Mouse (Mus musculus) forebrain, embryonic 11.5 days (tissue): ENCODE results near the gene Atl3. TPM values are rescaled to one million over a fixed set of nuclear protein-coding genes. Genes with fewer than 3 reads are reported as not detected.

Experiments
- ATAC-seq: fragments of 200-750 bp; cut with Nextera tagmentation; replicated peaks from 2 replicates; pipeline ENCODE4 v1.8.0; 2017; ENCODE audit warnings: moderate TSS enrichment; ENCODE audit not compliant: low FRiP score
- DNase-seq: peaks from one replicate; pipeline ENCODE4 v3.0.0-alpha.2; 2017; ENCODE audit warnings: low spot score
- H3K27ac ChIP-seq: fragments of 300-500 bp; sonication (generic); 2 replicates; pipeline ENCODE4 v1.5.1; 2014; ENCODE audit warnings: low read depth, low read length
- H3K27me3 ChIP-seq: fragments of 300-500 bp; sonication (generic); 2 replicates; pipeline ENCODE4 v1.6.1; 2014; ENCODE audit warnings: mild to moderate bottlenecking, low read length, mixed read lengths; ENCODE audit not compliant: control insufficient read depth, insufficient read depth
- H3K36me3 ChIP-seq: fragments of 300-500 bp; sonication (generic); 2 replicates; pipeline ENCODE4 v1.6.1; 2014; ENCODE audit warnings: mild to moderate bottlenecking, low read length, moderate library complexity, mixed read lengths; ENCODE audit not compliant: control insufficient read depth, insufficient read depth
- H3K4me1 ChIP-seq: fragments of 300-500 bp; sonication (generic); replicated peaks from 2 replicates; pipeline ENCODE4 v1.6.1; 2014; ENCODE audit warnings: low read length, mixed read lengths; ENCODE audit not compliant: control insufficient read depth, insufficient read depth
- H3K4me2 ChIP-seq: fragments of 300-500 bp; sonication (generic); 2 replicates; pipeline ENCODE4 v1.6.1; 2014; ENCODE audit warnings: low read depth, mild to moderate bottlenecking, low read length, moderate library complexity, mixed read lengths; ENCODE audit not compliant: severe bottlenecking
- H3K4me3 ChIP-seq: fragments of 300-500 bp; sonication (generic); 2 replicates; pipeline ENCODE4 v1.5.1; 2014; ENCODE audit warnings: low read depth, low read length
- H3K9ac ChIP-seq: fragments of 300-500 bp; sonication (generic); 2 replicates; pipeline ENCODE4 v1.6.1; 2014; ENCODE audit warnings: low read length
- H3K9me3 ChIP-seq: fragments of 300-500 bp; sonication (generic); 2 replicates; pipeline ENCODE4 v1.6.1; 2016; ENCODE audit warnings: low read length, mixed read lengths; ENCODE audit not compliant: control insufficient read depth
- WGBS: fragments of 180-500 bp; shearing (Covaris S2); extraction: QIAGEN DNeasy Blood & Tissue Kit; methylation state at CpG from one replicate; pipeline ENCODE4 v1.1.7; 2014; 5-methylcytosine and 5-hydroxymethylcytosine counted together
- polyA plus RNA-seq: library from polyadenylated mRNA; unstranded; fragments of >200 nt; fragmentation: Nextera tagmentation; extraction: Ambion mirVana; gene quantifications from 2 replicates; pipeline ENCODE4 v1.2.1, GENCODE M21; 2014

Atl3 gene
- polyA plus RNA-seq, 1 experiment from 2014 or later, result 10.3 TPM

GRCm38 (mm10) chr19:7576180-7576579, 82.3 kb downstream of the Atl3 start:
- no peak overlapping the region for H3K9ac ChIP-seq
- ATAC-seq, result no peak
- no peaks in the 10 kb centered on the region for H3K27me3 ChIP-seq
- no peaks in the 10 kb centered on the region for H3K4me1 ChIP-seq
- no peak overlapping the region for H3K27ac ChIP-seq
- WGBS, result 81% methylated on average over 1 of the region's 1 CpGs
- no peaks in the 10 kb centered on the region for H3K36me3 ChIP-seq
- no peaks in the 10 kb centered on the region for H3K9me3 ChIP-seq
- no peak for DNase-seq
- no peak overlapping the region for H3K4me2 ChIP-seq
- H3K4me3 ChIP-seq, result no peak overlapping the region

DNA sequence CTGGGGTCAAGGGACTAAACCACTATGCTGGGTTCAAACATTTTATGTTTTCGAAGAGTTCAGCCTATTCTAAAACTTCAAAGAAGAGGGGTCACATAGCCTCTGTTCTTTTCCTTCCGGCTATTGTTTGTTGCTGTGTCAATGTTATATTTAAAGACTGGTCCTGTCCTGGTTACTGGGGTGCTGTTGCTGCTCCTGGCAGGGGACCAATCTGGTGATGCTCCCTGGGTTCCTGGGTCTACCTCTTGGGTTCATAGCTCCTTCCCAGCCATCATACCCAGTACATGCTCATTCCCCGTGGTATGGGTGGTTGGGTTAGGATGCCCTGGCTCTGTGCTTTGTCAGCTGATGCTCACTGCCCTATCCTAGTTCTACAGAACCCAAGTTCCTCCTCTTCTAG, 83.9 kb downstream of the Atl3 start:
- DNase-seq (no peak), ATAC-seq (no peak)
- H3K36me3 ChIP-seq, result no peaks in the 10 kb centered on the region
- H3K4me3 ChIP-seq, result no peak overlapping the region
- WGBS, result 85% methylated on average over 3 of the region's 3 CpGs
- H3K4me1 ChIP-seq, result no peaks in the 10 kb centered on the region
- H3K27ac ChIP-seq, result no peak overlapping the region
- H3K4me2 ChIP-seq, result no peak overlapping the region
- no peaks in the 10 kb centered on the region for H3K9me3 ChIP-seq
- H3K9ac ChIP-seq, result no peak overlapping the region
- H3K27me3 ChIP-seq, result no peaks in the 10 kb centered on the region

GRCm38 (mm10) chr19:7581042-7581441, 87.2 kb downstream of the Atl3 start:
- H3K27me3 ChIP-seq, result no peaks in the 10 kb centered on the region
- no peak for ATAC-seq
- no peak overlapping the region for H3K4me3 ChIP-seq
- H3K4me1 ChIP-seq, result no peaks in the 10 kb centered on the region
- no peak overlapping the region for H3K27ac ChIP-seq
- no peak overlapping the region for H3K4me2 ChIP-seq
- 61% methylated on average over 5 of the region's 5 CpGs for WGBS
- no peaks in the 10 kb centered on the region for H3K9me3 ChIP-seq
- no peaks in the 10 kb centered on the region for H3K36me3 ChIP-seq
- H3K9ac ChIP-seq, result no peak overlapping the region
- DNase-seq, result no peak

GRCm38 (mm10) chr19:7583101-7583500, 89.3 kb downstream of the Atl3 start:
- no peaks in the 10 kb centered on the region for H3K27me3 ChIP-seq
- H3K4me1 ChIP-seq, result no peaks in the 10 kb centered on the region
- no peaks in the 10 kb centered on the region for H3K9me3 ChIP-seq
- ATAC-seq (no peak), DNase-seq (no peak)
- no peak overlapping the region for H3K27ac ChIP-seq
- H3K4me2 ChIP-seq, result no peak overlapping the region
- 71% methylated on average over 7 of the region's 7 CpGs for WGBS
- no peaks in the 10 kb centered on the region for H3K36me3 ChIP-seq
- H3K9ac ChIP-seq, result no peak overlapping the region
- no peak overlapping the region for H3K4me3 ChIP-seq

DNA sequence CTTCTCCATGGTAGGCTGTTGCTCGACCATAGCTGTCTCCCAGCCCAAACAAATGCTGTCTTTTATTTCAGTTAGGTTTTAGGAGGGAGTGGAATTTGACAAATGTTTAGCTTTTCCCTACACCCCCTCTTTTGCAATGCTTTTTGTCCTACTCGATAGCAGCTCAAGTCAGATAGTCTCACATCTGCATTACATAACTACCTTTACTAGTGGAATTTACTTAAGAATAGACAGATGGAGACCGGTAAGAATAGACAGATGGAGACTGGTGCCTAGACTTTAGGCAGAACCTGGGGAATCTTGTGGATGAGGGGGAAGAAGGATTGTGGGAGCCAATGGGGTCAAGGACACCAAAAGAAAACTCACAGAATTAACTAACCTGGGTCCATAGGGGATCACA, 89.8 kb downstream of the Atl3 start:
- DNase-seq, result no peak
- Histone ChIP-seq H3K9me3 (no peaks in the 10 kb centered on the region), H3K4me2 (no peak overlapping the region), H3K4me3 (no peak overlapping the region), H3K4me1 (no peaks in the 10 kb centered on the region), H3K36me3 (no peaks in the 10 kb centered on the region), H3K27ac (no peak overlapping the region), H3K27me3 (no peaks in the 10 kb centered on the region), H3K9ac (no peak overlapping the region)
- WGBS, result 84% methylated on average over 3 of the region's 3 CpGs
- no peak for ATAC-seq

- H3K27ac ChIP-seq, result no peak overlapping the region
- DNase-seq (no peak), ATAC-seq (no peak)
- no peak overlapping the region for H3K4me3 ChIP-seq
- H3K27me3 ChIP-seq, result no peaks in the 10 kb centered on the region
- H3K36me3 ChIP-seq, result no peaks in the 10 kb centered on the region
- no peak overlapping the region for H3K4me2 ChIP-seq
- 85% methylated on average over 8 of the region's 8 CpGs for WGBS
- H3K9ac ChIP-seq, result no peak overlapping the region
- no peaks in the 10 kb centered on the region for H3K9me3 ChIP-seq
- no peaks in the 10 kb centered on the region for H3K4me1 ChIP-seq
These were observed 91.4 kb downstream of the Atl3 start for GRCm38 (mm10) chr19:7585279-7585678.

GRCm38 (mm10) chr19:7585764-7586163, 91.9 kb downstream of the Atl3 start:
- Histone ChIP-seq H3K36me3 (no peaks in the 10 kb centered on the region), H3K9ac (no peak overlapping the region), H3K4me1 (no peaks in the 10 kb centered on the region), H3K27ac (no peak overlapping the region), H3K4me3 (no peak overlapping the region), H3K9me3 (no peaks in the 10 kb centered on the region), H3K4me2 (no peak overlapping the region), H3K27me3 (no peaks in the 10 kb centered on the region)
- 94% methylated on average over 6 of the region's 6 CpGs for WGBS
- ATAC-seq (no peak), DNase-seq (no peak)

Other genes starting within 250 kb of the Atl3 start
- 62.8 and 72.4 TPM in 2 replicates for gene Rcor2, start 226.7 kb upstream of the Atl3 start, polyA plus RNA-seq
- gene Mark2, start 152.2 kb upstream of the Atl3 start, polyA plus RNA-seq, result 61.2 and 62.0 TPM in 2 replicates
- gene Spindoc, start 111.0 kb upstream of the Atl3 start, polyA plus RNA-seq, result 39.9 and 52.0 TPM in 2 replicates
- 11.5 and 14.2 TPM in 2 replicates for gene 2700081O15Rik, start 76.4 kb upstream of the Atl3 start, polyA plus RNA-seq
- 268 and 273 TPM in 2 replicates for gene Rtn3, start 10.8 kb upstream of the Atl3 start, polyA plus RNA-seq
- 3.8 and 4.4 TPM in 2 replicates for gene Pla2g16, start 63.4 kb downstream of the Atl3 start, polyA plus RNA-seq
- gene Lgals12, start 113.2 kb downstream of the Atl3 start, polyA plus RNA-seq, result 0.07 TPM in 1 of 2 replicates, not detected in the other
- not detected in 2 replicates for gene Hrasls5, start 118.5 kb downstream of the Atl3 start, polyA plus RNA-seq
- not detected in 2 replicates for gene Slc22a19, start 217.3 kb downstream of the Atl3 start, polyA plus RNA-seq